Mouse (Mus musculus) olfactory bulb, adult 2 months (tissue): ENCODE data around the gene Rnf8.

Experiments
- CTCF ChIP-seq: fragments of 200-500 bp; IDR thresholded peaks from 2 replicates; pipeline ENCODE4 v1.5.1; 2012; ENCODE audit warnings: low read depth, mild to moderate bottlenecking, low read length, moderate library complexity; ENCODE audit not compliant: insufficient read depth
- POLR2A ChIP-seq: fragments of 200-500 bp; IDR thresholded peaks from 2 replicates; pipeline ENCODE4 v1.6.1; 2012; ENCODE audit warnings: mild to moderate bottlenecking, low read depth, low read length, moderate library complexity; ENCODE audit not compliant: insufficient read depth

GRCm38 (mm10) chr17:29668051-29668986 lies 53.7 kb downstream of the Rnf8 start:
- TF ChIP-seq CTCF = no peak
- no peak for TF ChIP-seq POLR2A
